Mouse (Mus musculus) bone marrow, adult 2 months (tissue): ENCODE data around the gene Man1a. TPM values are rescaled to one million over a fixed set of nuclear protein-coding genes. Genes with fewer than 3 reads are reported as not detected.
A peak's percentile ranks its signal among the peaks of the same experiment; 100 is the strongest.

Source experiments
- H3K27ac ChIP-seq: fragments of 200-500 bp; 2 replicates; pipeline ENCODE4 v1.5.1; 2012; ENCODE audit warnings: low read depth, mild to moderate bottlenecking, control low read depth, inconsistent platforms, low read length; ENCODE audit not compliant: control insufficient read depth, poor library complexity, insufficient read depth
- H3K4me1 ChIP-seq: fragments of 200-500 bp; 2 replicates; pipeline ENCODE4 v1.6.1; 2011; ENCODE audit warnings: low read length; ENCODE audit not compliant: control insufficient read depth, insufficient read depth
- H3K4me3 ChIP-seq: fragments of 200-500 bp; replicated peaks from 2 replicates; pipeline ENCODE3; 2011; ENCODE audit warnings: mild to moderate bottlenecking, low read depth, low read length, control low read depth; ENCODE audit not compliant: control insufficient read depth
- CTCF ChIP-seq: fragments of 200-500 bp; IDR thresholded peaks from 2 replicates; pipeline ENCODE4 v1.5.1; 2011; ENCODE audit warnings: low read length, control low read depth; ENCODE audit not compliant: control insufficient read depth, insufficient read depth
- POLR2A ChIP-seq: fragments of 200-500 bp; IDR thresholded peaks from 2 replicates; pipeline ENCODE4 v1.6.1; 2011; ENCODE audit warnings: low read depth, mild to moderate bottlenecking, control low read depth, low read length, borderline replicate concordance; ENCODE audit not compliant: control insufficient read depth
- WGBS: fragments of 180-500 bp; shearing (Covaris S2); methylation state at CpG from one replicate; pipeline ENCODE4 v1.1.7; 2018; 5-methylcytosine and 5-hydroxymethylcytosine counted together
- polyA plus RNA-seq: library from polyadenylated mRNA; stranded (reverse); fragments of >200 nt; gene quantifications from 2 replicates; pipeline ENCODE4 v1.2.4, GENCODE M21; 2011; ENCODE audit warnings: low replicate concordance; ENCODE audit not compliant: missing spikeins, insufficient read depth, insufficient read length

Gene Man1a
- polyA plus RNA-seq, 1 experiment: 14.8 TPM

DNA sequence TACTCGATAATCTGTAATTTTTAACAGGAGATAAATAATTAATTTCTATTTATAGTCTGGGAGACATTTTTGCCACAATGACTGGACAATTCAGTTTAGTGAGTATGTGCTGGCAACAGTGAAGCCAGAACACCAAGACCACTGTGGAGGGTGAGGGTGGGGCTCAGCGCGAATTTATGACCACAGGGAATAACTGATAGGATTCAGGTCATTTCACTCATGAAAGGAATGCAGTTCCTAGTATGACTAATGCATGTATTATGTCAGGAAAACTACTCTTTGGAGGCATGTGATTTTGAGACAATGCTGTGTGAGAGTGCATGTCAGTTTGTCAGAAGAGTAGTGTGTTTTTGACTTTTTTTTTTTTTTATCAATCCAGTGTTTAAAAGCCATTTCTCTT, 10.9 kb upstream of the Man1a start:
- TF ChIP-seq POLR2A (no peak), CTCF (no peak)
- 74% methylated on average over 3 of the region's 3 CpGs for WGBS
- Histone ChIP-seq H3K4me1 (no peaks in the 10 kb centered on the region), H3K27ac (no peak overlapping the region), H3K4me3 (no peak overlapping the region)

DNA sequence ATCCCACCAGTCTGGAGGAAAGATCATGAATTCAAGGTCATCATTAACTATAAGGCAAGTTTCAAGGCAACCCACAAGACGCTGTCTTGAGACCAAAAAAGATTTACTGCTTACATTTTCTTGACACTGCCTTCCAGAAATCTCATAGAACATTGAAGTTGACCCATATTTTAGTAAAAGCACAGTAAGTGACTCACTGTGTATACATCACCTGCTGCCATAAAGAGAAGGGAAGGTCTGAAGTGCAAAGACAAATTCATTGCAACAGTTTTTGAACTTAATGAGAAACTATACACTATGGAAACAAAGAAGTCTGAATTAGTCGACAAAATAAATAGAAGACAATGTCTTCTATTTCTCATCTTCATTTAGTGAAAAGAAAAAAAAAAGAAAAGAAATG, 8.7 kb upstream of the Man1a start:
- no peak overlapping the region for H3K4me3 ChIP-seq
- H3K4me1 ChIP-seq: no peaks in the 10 kb centered on the region
- 70% methylated on average over 2 of the region's 2 CpGs for WGBS
- no peak overlapping the region for H3K27ac ChIP-seq
- TF ChIP-seq CTCF (no peak), POLR2A (no peak)

DNA sequence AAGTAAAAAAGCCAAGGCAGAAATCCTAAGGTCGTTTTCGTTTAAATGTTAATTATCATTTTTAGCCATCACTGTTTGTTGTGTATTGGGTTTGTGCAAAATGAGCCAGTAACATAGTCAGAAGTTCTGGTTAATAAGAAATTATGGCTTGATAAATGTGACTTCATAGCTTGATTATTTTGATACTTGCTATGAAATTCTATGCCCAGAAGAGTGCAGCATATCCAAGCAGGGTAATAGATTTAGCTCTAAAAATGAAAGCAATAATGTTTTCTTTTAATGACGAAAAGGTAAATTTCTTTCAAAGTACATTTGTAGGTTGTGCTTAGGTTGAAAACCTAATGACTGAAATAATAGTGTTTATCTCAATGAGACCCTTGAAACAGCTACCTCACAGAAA, 596 bp upstream of the Man1a start:
- TF ChIP-seq POLR2A (no peak), CTCF (no peak)
- Histone ChIP-seq H3K27ac (no peak overlapping the region), H3K4me3 (no peak overlapping the region), H3K4me1 (peaks cover 4% of the 10 kb centered on the region; the same call in 1 of the 2 replicates)
- 14% methylated on average over 3 of the region's 3 CpGs for WGBS

GRCm38 (mm10) chr10:54075441-54076010, 883 bp downstream of the Man1a start:
- WGBS: under 1% methylated on average over 68 of the region's 68 CpGs
- TF ChIP-seq CTCF: no peak
- peak; percentile 99 for TF ChIP-seq POLR2A

GRCm38 (mm10) chr10:54074609-54075421, 1.6 kb downstream of the Man1a start:
- Histone ChIP-seq H3K4me3 (peak overlapping the region; percentile 95), H3K4me1 (peaks cover 4% of the 10 kb centered on the region; the same call in 1 of the 2 replicates), H3K27ac (peak overlapping the region; percentile 89)
- TF ChIP-seq CTCF (no peak), POLR2A (no peak)
- under 1% methylated on average over 73 of the region's 73 CpGs for WGBS

More at GRCm38 (mm10) chr10:54075441-54076010, 883 bp downstream of the Man1a start:
- peak overlapping the region; percentile 89 for H3K27ac ChIP-seq
- peaks cover 4% of the 10 kb centered on the region; the same call in 1 of the 2 replicates for H3K4me1 ChIP-seq
- H3K4me3 ChIP-seq: peak overlapping the region; percentile 95

DNA sequence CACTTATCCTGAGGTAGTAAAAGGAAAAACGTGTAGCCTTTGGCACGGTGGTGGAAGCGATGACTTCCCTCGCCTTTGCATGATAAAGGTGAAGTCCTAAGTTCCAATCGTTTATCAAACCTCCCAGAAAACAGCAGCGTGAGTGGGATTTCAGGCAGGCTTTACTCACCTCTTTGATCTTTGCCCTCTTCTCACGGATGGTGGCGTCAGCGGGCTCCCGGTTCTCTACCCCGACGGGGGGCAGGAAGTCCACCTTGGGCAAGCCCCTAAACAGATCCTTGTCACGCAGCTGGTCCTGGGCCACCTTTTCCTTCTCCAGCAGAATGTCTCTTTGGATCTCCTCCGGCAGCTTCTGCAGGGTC, 2.2 kb downstream of the Man1a start:
- TF ChIP-seq CTCF: no peak
- no peak for TF ChIP-seq POLR2A
- Histone ChIP-seq H3K4me1 (peaks cover 4% of the 10 kb centered on the region; the same call in 1 of the 2 replicates), H3K4me3 (peak overlapping the region; percentile 95), H3K27ac (peak overlapping the region; percentile 89)
- under 1% methylated on average over 14 of the region's 14 CpGs for WGBS

DNA sequence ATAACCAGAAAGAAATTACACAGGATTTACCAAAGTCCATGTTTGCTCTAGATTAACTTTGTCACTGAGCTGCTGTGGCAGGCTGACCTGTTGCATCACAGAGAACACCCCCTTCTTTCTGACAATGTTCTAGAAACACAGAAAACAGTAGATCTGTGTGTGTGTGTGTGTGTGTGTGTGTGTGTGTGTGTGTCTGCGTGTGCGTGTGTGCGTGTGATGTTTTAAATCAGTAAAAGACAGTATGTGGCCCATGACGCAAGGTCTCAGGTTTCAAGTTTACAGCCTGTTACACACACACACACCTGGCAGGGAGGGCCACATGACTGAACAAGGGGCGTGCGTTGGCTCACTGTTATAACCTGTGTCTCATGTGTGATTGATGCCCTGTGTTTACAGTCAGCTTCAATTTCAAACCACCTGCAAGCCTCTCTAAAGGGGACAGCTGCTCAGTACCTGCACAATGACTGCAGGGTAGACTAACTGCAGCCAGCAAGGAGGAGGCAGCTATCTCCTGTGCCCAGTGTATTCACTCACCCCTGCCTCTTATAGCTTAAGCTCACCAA, 2.7 kb downstream of the Man1a start:
- TF ChIP-seq CTCF: no peak
- no peak for TF ChIP-seq POLR2A
- 5% methylated on average over 6 of the region's 6 CpGs for WGBS
- Histone ChIP-seq H3K27ac (no peak overlapping the region), H3K4me3 (peak overlapping the region; percentile 95), H3K4me1 (peaks cover 4% of the 10 kb centered on the region; the same call in 1 of the 2 replicates)

GRCm38 (mm10) chr10:54072336-54072735, 4.1 kb downstream of the Man1a start:
- Histone ChIP-seq H3K27ac (no peak overlapping the region), H3K4me3 (peak overlapping the region; percentile 7), H3K4me1 (peaks cover 4% of the 10 kb centered on the region; the same call in 1 of the 2 replicates)
- TF ChIP-seq POLR2A: no peak
- TF ChIP-seq CTCF: no peak
- WGBS: 58% methylated on average over 2 of the region's 2 CpGs
